Mouse (Mus musculus) C2C12 (cell line): ENCODE measurements around the gene Sertad3.

Experiments
- CTCF ChIP-seq: IDR thresholded peaks from one replicate; pipeline ENCODE4 v1.5.1; 2011; ENCODE audit not compliant: control insufficient read depth, insufficient read depth, insufficient read length
- MYOG ChIP-seq: IDR thresholded peaks from one replicate; pipeline ENCODE4 v1.6.1; 2011; ENCODE audit not compliant: control insufficient read depth, insufficient read length; ENCODE audit errors: extremely low read depth
- USF1 ChIP-seq: IDR thresholded peaks from one replicate; pipeline ENCODE4 v1.6.1; 2011; ENCODE audit warnings: low read depth, mild to moderate bottlenecking, control low read depth, moderate library complexity

GRCm38 (mm10) chr7:27523805-27524204 lies 50.2 kb downstream of the Sertad3 start:
- no peak for TF ChIP-seq CTCF
- no peak for TF ChIP-seq USF1
- no peak for TF ChIP-seq MYOG
